Mouse (Mus musculus): Measurements from ENCODE around the gene Apoh.

The Apoh gene

GRCm38 (mm10) chr11:108459599-108459998, 116.4 kb downstream of the Apoh start:
- in situ Hi-C loops (cut with MboI, MseI), result loop anchor here (25.0 kb wide), 2 partner anchors 578 to 1053 kb away; no protein-coding TSS in a partner anchor

Data from T-helper 2 cell (primary cell).